Mouse (Mus musculus): ENCODE measurements around the gene Tmod4. TPM values are rescaled to one million over a fixed set of nuclear protein-coding genes. Genes with fewer than 3 reads are reported as not detected.

Gene Tmod4
- 31.7 TPM for polyA plus RNA-seq (2014; fragmentation: Illumina TruSeq; extraction: RNeasy Lipid Tissue Mini Kit (QIAGEN cat#74804); ENCODE audit: low read depth, low replicate concordance)

DNA sequence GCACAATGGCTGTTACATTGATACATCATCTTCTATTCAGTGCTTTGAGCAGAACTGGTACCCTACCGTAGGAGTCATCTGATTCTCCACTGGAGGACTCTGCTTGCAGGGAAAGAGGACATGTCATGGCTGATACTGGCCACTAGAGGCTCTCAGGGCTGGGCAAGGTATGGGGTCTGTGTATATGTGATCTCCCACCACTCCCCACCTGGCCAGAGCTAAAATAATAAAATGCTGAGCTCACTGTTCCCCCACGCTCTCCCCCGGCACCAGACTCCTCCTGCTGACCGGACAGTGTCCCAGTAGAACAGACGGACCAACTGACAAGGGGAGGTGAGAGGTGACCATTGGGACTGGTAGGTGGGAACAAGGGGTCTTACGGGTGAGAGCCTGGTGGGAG is at the start of gene Tmod4:
Gene Tmod4, plus strand, starts transcription at position 231 of the 400 bp plus-strand sequence.

GRCm38 (mm10) chr3:95106338-95107117 is 17.7 kb upstream of the Tmod4 start, which contains the start of gene Pip5k1a:
Gene Pip5k1a, minus strand, starts transcription at chr3:95106930.

GRCm38 (mm10) chr3:95110911-95111726 is 13.2 kb upstream of the Tmod4 start, which contains the start of gene Vps72:
Gene Vps72, plus strand, starts transcription at chr3:95111022.

DNA sequence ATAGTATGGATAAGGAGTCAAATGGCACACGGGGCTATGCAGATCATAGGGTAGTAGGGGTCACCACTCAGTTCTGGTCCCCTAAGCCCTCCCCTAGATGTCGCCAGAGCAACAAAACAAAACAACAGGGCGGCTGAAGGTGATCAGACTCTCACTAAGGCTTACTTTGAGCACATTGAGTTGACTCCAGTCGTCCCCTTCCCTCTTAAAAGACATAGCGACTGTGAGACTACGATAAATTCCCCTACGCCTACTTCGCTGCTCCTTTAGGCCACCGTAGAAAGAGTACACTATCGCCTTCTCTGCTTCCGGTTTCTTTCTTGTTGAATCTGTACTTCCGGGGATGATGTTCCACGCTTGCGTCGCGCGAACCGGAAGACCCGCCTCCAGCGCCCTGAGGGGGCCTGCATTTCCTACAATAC is 9.4 kb downstream of the Tmod4 start, which contains the start of the genes Scnm1 and Lysmd1:
Gene Scnm1, minus strand, starts transcription at position 332 of the 422 bp plus-strand sequence.
Gene Lysmd1, plus strand, starts transcription at position 409 of the 422 bp plus-strand sequence.

DNA sequence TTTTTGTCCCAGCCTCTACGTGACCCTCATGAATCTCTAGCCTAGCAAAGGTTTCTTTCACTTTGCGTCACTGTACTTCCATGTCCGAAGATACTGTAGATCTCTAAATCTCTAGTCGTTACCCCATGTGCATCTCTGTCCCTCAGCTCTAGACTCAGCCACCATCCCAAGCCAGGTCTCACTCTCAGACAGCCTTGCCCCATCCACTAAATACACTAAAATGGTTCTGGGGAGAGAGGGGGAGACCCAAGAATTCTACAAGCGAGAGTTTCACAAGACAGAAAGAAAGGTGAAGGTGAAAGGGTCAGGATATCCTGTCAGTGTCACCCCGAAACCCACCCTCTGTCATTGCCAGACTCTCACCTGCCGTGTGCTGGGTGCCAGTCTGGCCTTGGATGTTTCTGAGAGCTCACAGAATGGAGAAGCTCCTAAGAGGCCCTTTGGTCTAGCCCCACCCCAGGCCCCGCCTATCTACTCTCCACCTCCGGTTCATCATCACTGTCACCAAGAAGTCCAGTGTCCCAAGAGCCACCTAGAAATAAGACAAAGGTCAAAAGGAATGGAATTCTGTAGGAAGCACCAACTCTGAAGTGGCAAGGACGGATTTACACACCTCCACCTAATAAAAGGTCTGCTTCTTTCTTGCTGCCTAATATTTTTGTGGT is 17.8 kb downstream of the Tmod4 start, which contains the start of gene Tnfaip8l2:
Gene Tnfaip8l2, minus strand, starts transcription at position 409 of the 665 bp plus-strand sequence.

DNA sequence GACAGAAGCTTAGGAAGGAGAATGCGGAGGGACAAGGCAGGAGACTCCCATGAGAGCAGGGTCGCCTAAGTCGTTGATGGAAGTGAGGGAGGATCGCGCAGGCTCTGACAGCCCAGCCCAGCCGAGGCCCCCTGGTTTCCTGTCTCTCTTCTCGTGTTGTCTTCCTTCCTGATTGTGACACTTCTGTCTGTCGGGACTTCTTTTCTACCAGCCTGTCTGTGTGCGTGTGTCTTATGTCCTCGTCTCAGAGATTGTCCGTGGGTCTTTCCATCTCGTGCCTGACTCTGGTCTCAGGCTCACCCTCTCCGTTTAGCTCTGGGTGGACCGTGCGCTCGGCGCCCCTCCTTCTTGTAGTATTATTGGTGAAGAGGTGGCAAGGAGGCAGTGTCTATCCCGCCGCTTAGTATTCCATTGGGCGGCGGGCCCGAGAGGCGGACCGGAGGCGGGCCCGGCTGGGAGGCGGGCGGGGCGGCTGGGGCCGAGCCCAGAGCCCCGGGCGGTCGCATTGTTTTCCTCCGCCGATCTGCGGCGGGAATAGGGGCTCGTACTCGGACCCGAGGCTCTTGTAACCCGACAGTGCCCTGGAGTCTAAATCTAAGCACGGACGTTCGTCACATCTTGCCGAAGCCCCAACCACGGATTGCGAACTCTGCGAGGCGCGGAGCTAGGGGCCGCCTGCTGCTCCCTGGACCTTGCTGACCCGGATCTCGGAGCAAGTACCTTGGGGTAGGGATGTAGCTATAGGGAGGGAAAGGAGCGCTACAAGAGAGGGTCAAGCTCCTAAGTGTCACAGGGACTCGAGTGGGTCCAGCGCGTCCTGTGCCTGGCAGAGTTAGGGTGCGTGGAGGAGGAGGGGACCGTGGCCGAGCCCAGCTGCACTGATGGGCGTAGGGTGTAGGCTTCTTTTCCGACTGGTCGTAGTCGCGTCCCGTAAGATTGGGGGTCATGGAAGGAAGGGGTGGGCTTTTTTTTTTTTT is 36.0 kb downstream of the Tmod4 start, which contains the start of gene Sema6c:
Gene Sema6c, plus strand, starts transcription at position 471 of the 977 bp plus-strand sequence.

Other genes starting within 250 kb of the Tmod4 start
- 214 TPM for gene Psmb4, start 237.5 kb upstream of the Tmod4 start, polyA plus RNA-seq (2014; fragmentation: Illumina TruSeq; extraction: RNeasy Lipid Tissue Mini Kit (QIAGEN cat#74804); ENCODE audit: low read depth, low replicate concordance)
- 210 TPM for gene Selenbp1, start 191.4 kb upstream of the Tmod4 start, polyA plus RNA-seq (2014; fragmentation: Illumina TruSeq; extraction: RNeasy Lipid Tissue Mini Kit (QIAGEN cat#74804); ENCODE audit: low read depth, low replicate concordance)
- 4.9 TPM for gene Rfx5, start 170.4 kb upstream of the Tmod4 start, polyA plus RNA-seq (2014; fragmentation: Illumina TruSeq; extraction: RNeasy Lipid Tissue Mini Kit (QIAGEN cat#74804); ENCODE audit: low read depth, low replicate concordance)
- 25.4 TPM for gene Pi4kb, start 149.7 kb upstream of the Tmod4 start, polyA plus RNA-seq (2014; fragmentation: Illumina TruSeq; extraction: RNeasy Lipid Tissue Mini Kit (QIAGEN cat#74804); ENCODE audit: low read depth, low replicate concordance)
- gene Zfp687, start 109.0 kb upstream of the Tmod4 start, polyA plus RNA-seq (2014; fragmentation: Illumina TruSeq; extraction: RNeasy Lipid Tissue Mini Kit (QIAGEN cat#74804); ENCODE audit: low read depth, low replicate concordance): 9.7 TPM
- 157 TPM for gene Psmd4, start 81.9 kb upstream of the Tmod4 start, polyA plus RNA-seq (2014; fragmentation: Illumina TruSeq; extraction: RNeasy Lipid Tissue Mini Kit (QIAGEN cat#74804); ENCODE audit: low read depth, low replicate concordance)
- 15.0 TPM for gene Pip5k1a, start 17.5 kb upstream of the Tmod4 start, polyA plus RNA-seq (2014; fragmentation: Illumina TruSeq; extraction: RNeasy Lipid Tissue Mini Kit (QIAGEN cat#74804); ENCODE audit: low read depth, low replicate concordance)
- 37.4 TPM for gene Vps72, start 13.5 kb upstream of the Tmod4 start, polyA plus RNA-seq (2014; fragmentation: Illumina TruSeq; extraction: RNeasy Lipid Tissue Mini Kit (QIAGEN cat#74804); ENCODE audit: low read depth, low replicate concordance)
- gene Scnm1, start 9.5 kb downstream of the Tmod4 start, polyA plus RNA-seq (2014; fragmentation: Illumina TruSeq; extraction: RNeasy Lipid Tissue Mini Kit (QIAGEN cat#74804); ENCODE audit: low read depth, low replicate concordance): 55.1 TPM
- gene Lysmd1, start 9.6 kb downstream of the Tmod4 start, polyA plus RNA-seq (2014; fragmentation: Illumina TruSeq; extraction: RNeasy Lipid Tissue Mini Kit (QIAGEN cat#74804); ENCODE audit: low read depth, low replicate concordance): 8.4 TPM
- 2.9 TPM for gene Tnfaip8l2, start 17.9 kb downstream of the Tmod4 start, polyA plus RNA-seq (2014; fragmentation: Illumina TruSeq; extraction: RNeasy Lipid Tissue Mini Kit (QIAGEN cat#74804); ENCODE audit: low read depth, low replicate concordance)
- 9.7 TPM for gene Sema6c, start 36.0 kb downstream of the Tmod4 start, polyA plus RNA-seq (2014; fragmentation: Illumina TruSeq; extraction: RNeasy Lipid Tissue Mini Kit (QIAGEN cat#74804); ENCODE audit: low read depth, low replicate concordance)
- gene Gabpb2, start 93.4 kb downstream of the Tmod4 start, polyA plus RNA-seq (2014; fragmentation: Illumina TruSeq; extraction: RNeasy Lipid Tissue Mini Kit (QIAGEN cat#74804); ENCODE audit: low read depth, low replicate concordance): 15.5 TPM
- 18.5 TPM for gene Cdc42se1, start 104.3 kb downstream of the Tmod4 start, polyA plus RNA-seq (2014; fragmentation: Illumina TruSeq; extraction: RNeasy Lipid Tissue Mini Kit (QIAGEN cat#74804); ENCODE audit: low read depth, low replicate concordance)
- gene Mllt11, start 107.7 kb downstream of the Tmod4 start, polyA plus RNA-seq (2014; fragmentation: Illumina TruSeq; extraction: RNeasy Lipid Tissue Mini Kit (QIAGEN cat#74804); ENCODE audit: low read depth, low replicate concordance): 10.0 TPM
- gene Gm128, start 117.1 kb downstream of the Tmod4 start, polyA plus RNA-seq (2014; fragmentation: Illumina TruSeq; extraction: RNeasy Lipid Tissue Mini Kit (QIAGEN cat#74804); ENCODE audit: low read depth, low replicate concordance): not detected
- gene Bnipl, start 126.7 kb downstream of the Tmod4 start, polyA plus RNA-seq (2014; fragmentation: Illumina TruSeq; extraction: RNeasy Lipid Tissue Mini Kit (QIAGEN cat#74804); ENCODE audit: low read depth, low replicate concordance): not detected
- 24.4 TPM for gene Mindy1, start 156.9 kb downstream of the Tmod4 start, polyA plus RNA-seq (2014; fragmentation: Illumina TruSeq; extraction: RNeasy Lipid Tissue Mini Kit (QIAGEN cat#74804); ENCODE audit: low read depth, low replicate concordance)
- 27.0 TPM for gene Prune1, start 157.6 kb downstream of the Tmod4 start, polyA plus RNA-seq (2014; fragmentation: Illumina TruSeq; extraction: RNeasy Lipid Tissue Mini Kit (QIAGEN cat#74804); ENCODE audit: low read depth, low replicate concordance)
- gene Anxa9, start 182.7 kb downstream of the Tmod4 start, polyA plus RNA-seq (2014; fragmentation: Illumina TruSeq; extraction: RNeasy Lipid Tissue Mini Kit (QIAGEN cat#74804); ENCODE audit: low read depth, low replicate concordance): 2.1 TPM
- 54.0 TPM for gene Cers2, start 190.3 kb downstream of the Tmod4 start, polyA plus RNA-seq (2014; fragmentation: Illumina TruSeq; extraction: RNeasy Lipid Tissue Mini Kit (QIAGEN cat#74804); ENCODE audit: low read depth, low replicate concordance)
- 12.5 TPM for gene Setdb1, start 232.7 kb downstream of the Tmod4 start, polyA plus RNA-seq (2014; fragmentation: Illumina TruSeq; extraction: RNeasy Lipid Tissue Mini Kit (QIAGEN cat#74804); ENCODE audit: low read depth, low replicate concordance)

Data from heart, adult 10 weeks (tissue).